Mouse (Mus musculus): ENCODE measurements around the gene Nbea. TPM values are rescaled to one million over a fixed set of nuclear protein-coding genes. Genes with fewer than 3 reads are reported as not detected.

Gene Nbea
- polyA plus RNA-seq, 1 experiment, result 1.8 TPM

DNA sequence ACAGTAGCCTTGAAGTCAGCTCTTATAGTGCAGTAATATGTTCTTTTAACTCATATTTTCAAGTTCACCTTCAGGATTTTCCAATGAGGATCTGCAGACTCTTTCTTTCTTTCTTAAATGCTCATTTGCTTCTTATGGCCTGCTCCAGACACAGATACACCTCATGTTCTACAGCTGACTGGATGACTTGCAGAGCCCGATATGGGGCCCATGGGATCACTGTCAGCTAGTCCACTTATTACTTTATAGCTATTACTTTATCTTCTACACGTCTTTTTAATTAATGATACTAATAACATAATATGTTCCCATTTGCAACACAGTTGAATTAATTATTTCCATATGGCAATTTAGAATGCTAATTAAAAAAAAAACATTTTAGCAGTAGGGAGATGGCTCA lies 256.2 kb downstream of the Nbea start:
- H3K36me3 ChIP-seq (ENCODE audit: control insufficient read depth, insufficient read depth, low read length), result no peaks in the 10 kb centered on the region
- no peak overlapping the region for H3K4me3 ChIP-seq (ENCODE audit: control insufficient read depth, insufficient read depth, low read length)
- no peak for TF ChIP-seq POLR2A (IDR thresholded peaks at IDR 0.05; ENCODE audit: control insufficient read depth, extremely low read depth, insufficient read depth, low read length, poor library complexity)
- no peak for TF ChIP-seq CTCF (IDR thresholded peaks at IDR 0.05; ENCODE audit: borderline replicate concordance, control insufficient read depth, extremely low read depth, insufficient read depth, low read length, poor library complexity)
- no peak for DNase-seq
- no peaks in the 10 kb centered on the region for H3K27me3 ChIP-seq (ENCODE audit: control insufficient read depth, insufficient read depth, low read length)
- 93% methylated on average over 2 of the region's 2 CpGs for WGBS
- no peak overlapping the region for H3K27ac ChIP-seq (ENCODE audit: control insufficient read depth, insufficient read depth, low read length)
- H3K4me1 ChIP-seq (replicated peaks; ENCODE audit: control insufficient read depth, insufficient read depth, low read length), result no peaks in the 10 kb centered on the region

- no peak for DNase-seq
- Histone ChIP-seq H3K4me3 (ENCODE audit: control insufficient read depth, insufficient read depth, low read length) (no peak overlapping the region), H3K4me1 (replicated peaks; ENCODE audit: control insufficient read depth, insufficient read depth, low read length) (no peaks in the 10 kb centered on the region), H3K36me3 (ENCODE audit: control insufficient read depth, insufficient read depth, low read length) (no peaks in the 10 kb centered on the region), H3K27ac (ENCODE audit: control insufficient read depth, insufficient read depth, low read length) (no peak overlapping the region), H3K27me3 (ENCODE audit: control insufficient read depth, insufficient read depth, low read length) (no peaks in the 10 kb centered on the region)
- 82% methylated on average over 1 of the region's 1 CpGs for WGBS
- no peak for TF ChIP-seq POLR2A (IDR thresholded peaks at IDR 0.05; ENCODE audit: control insufficient read depth, extremely low read depth, insufficient read depth, low read length, poor library complexity)
- no peak for TF ChIP-seq CTCF (IDR thresholded peaks at IDR 0.05; ENCODE audit: borderline replicate concordance, control insufficient read depth, extremely low read depth, insufficient read depth, low read length, poor library complexity)
Measured at GRCm38 (mm10) chr3:55909290-55909689, 274.2 kb downstream of the Nbea start.

DNA sequence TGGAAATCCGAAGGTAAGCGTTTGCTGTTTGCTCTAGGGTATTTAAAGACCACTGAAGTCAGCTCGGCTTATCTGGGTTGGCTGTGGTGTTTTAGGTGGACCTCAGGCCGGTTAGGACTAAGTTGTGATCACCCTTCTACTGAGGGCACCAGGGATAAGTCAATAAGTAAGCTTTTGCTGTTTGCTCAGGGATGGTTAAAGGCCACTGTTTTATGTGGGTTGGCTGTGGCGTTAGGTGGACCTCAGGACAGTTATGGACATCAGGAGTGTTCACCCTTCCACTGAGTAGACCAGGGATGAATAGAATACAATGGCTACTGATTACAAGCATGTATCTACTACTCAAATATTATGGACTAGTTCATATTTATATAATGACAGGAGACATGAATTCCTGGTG lies 292.9 kb downstream of the Nbea start:
- H3K36me3 ChIP-seq (ENCODE audit: control insufficient read depth, insufficient read depth, low read length), result no peaks in the 10 kb centered on the region
- 95% methylated on average over 5 of the region's 5 CpGs for WGBS
- no peaks in the 10 kb centered on the region for H3K4me1 ChIP-seq (replicated peaks; ENCODE audit: control insufficient read depth, insufficient read depth, low read length)
- no peak for DNase-seq
- H3K27me3 ChIP-seq (ENCODE audit: control insufficient read depth, insufficient read depth, low read length), result no peaks in the 10 kb centered on the region; the same call in 1 of the 2 replicates
- TF ChIP-seq POLR2A (IDR thresholded peaks at IDR 0.05; ENCODE audit: control insufficient read depth, extremely low read depth, insufficient read depth, low read length, poor library complexity) (no peak), CTCF (IDR thresholded peaks at IDR 0.05; ENCODE audit: borderline replicate concordance, control insufficient read depth, extremely low read depth, insufficient read depth, low read length, poor library complexity) (no peak)
- H3K27ac ChIP-seq (ENCODE audit: control insufficient read depth, insufficient read depth, low read length), result no peak overlapping the region
- no peak overlapping the region for H3K4me3 ChIP-seq (ENCODE audit: control insufficient read depth, insufficient read depth, low read length)

DNA sequence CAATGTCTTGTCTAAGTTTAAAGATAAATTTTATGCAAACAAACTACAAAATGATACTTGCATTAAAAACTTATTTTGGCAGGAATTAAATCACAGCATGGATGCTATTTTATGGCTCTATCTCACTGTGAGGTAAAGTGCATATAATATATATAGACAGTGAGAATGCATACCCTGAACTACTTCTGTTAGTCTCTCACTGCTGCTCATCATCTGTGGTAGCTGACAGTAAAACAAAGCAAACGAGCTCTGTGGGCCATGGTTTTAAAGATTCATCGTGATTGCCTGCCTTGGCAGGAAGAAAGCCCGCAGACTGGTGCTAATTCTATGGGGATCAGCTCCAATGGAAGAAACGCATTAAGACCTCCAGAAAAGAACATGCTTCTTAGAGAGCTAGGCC lies 294.3 kb downstream of the Nbea start:
- WGBS, result 88% methylated on average over 4 of the region's 4 CpGs
- Histone ChIP-seq H3K36me3 (ENCODE audit: control insufficient read depth, insufficient read depth, low read length) (no peaks in the 10 kb centered on the region), H3K27me3 (ENCODE audit: control insufficient read depth, insufficient read depth, low read length) (no peaks in the 10 kb centered on the region; the same call in 1 of the 2 replicates), H3K27ac (ENCODE audit: control insufficient read depth, insufficient read depth, low read length) (no peak overlapping the region), H3K4me1 (replicated peaks; ENCODE audit: control insufficient read depth, insufficient read depth, low read length) (no peaks in the 10 kb centered on the region), H3K4me3 (ENCODE audit: control insufficient read depth, insufficient read depth, low read length) (no peak overlapping the region)
- DNase-seq, result no peak
- TF ChIP-seq CTCF (IDR thresholded peaks at IDR 0.05; ENCODE audit: borderline replicate concordance, control insufficient read depth, extremely low read depth, insufficient read depth, low read length, poor library complexity) (no peak), POLR2A (IDR thresholded peaks at IDR 0.05; ENCODE audit: control insufficient read depth, extremely low read depth, insufficient read depth, low read length, poor library complexity) (no peak)

DNA sequence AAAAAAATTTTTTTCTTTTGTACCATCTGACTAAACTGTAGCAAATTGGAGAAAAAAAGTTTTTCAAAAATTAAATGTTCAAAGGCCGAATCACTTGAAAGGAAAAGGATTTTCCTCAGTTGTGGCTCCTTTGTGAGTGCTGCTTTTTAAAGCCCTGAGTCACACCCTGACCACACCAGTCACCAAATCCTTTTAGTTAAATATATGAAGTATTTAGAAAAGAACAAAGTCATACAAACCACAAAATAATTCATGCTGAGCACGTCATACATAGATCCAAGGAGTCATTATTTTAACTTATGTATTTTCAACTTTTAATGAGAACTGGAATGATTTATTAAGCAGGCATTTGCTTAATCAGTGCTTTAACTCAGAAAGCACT lies 295.7 kb downstream of the Nbea start:
- DNase-seq, result no peak
- H3K27me3 ChIP-seq (ENCODE audit: control insufficient read depth, insufficient read depth, low read length), result no peaks in the 10 kb centered on the region
- no peak overlapping the region for H3K4me3 ChIP-seq (ENCODE audit: control insufficient read depth, insufficient read depth, low read length)
- H3K4me1 ChIP-seq (replicated peaks; ENCODE audit: control insufficient read depth, insufficient read depth, low read length), result no peaks in the 10 kb centered on the region
- no peak overlapping the region for H3K27ac ChIP-seq (ENCODE audit: control insufficient read depth, insufficient read depth, low read length)
- 8% methylated on average over 2 of the region's 2 CpGs for WGBS
- TF ChIP-seq CTCF (IDR thresholded peaks at IDR 0.05; ENCODE audit: borderline replicate concordance, control insufficient read depth, extremely low read depth, insufficient read depth, low read length, poor library complexity) (no peak), POLR2A (IDR thresholded peaks at IDR 0.05; ENCODE audit: control insufficient read depth, extremely low read depth, insufficient read depth, low read length, poor library complexity) (no peak)
- H3K36me3 ChIP-seq (ENCODE audit: control insufficient read depth, insufficient read depth, low read length), result no peaks in the 10 kb centered on the region

DNA sequence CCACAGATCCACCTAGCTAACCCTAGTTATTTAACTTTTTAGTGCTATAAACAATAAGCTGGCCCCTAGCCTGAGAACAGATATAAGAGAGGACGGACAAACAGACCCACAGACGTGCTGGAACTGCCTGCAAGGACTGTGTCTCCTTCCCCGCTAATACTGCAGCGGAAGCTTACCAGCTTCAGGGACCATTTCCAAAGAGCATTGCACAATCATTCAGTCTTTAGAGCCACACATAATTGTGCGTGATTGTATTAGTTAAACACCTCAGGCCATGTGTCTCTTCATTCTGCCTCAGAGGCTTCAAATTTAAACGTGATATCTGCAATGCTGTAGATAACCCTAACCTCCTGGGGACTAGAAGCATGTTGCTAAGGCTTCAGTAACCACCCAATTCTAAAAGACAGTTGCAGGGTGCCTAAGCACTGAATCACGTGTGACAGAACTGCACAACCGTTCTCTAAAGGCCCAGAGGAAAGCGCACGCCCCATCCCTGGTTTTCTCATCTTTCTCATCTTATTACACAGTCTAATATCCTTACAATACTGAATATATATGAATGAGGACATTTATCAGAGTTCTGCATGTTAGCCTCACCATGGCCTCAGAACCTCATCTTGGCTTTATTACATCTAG lies 296.2 kb downstream of the Nbea start:
- WGBS, result 91% methylated on average over 10 of the region's 10 CpGs
- no peak for TF ChIP-seq POLR2A (IDR thresholded peaks at IDR 0.05; ENCODE audit: control insufficient read depth, extremely low read depth, insufficient read depth, low read length, poor library complexity)
- no peak for TF ChIP-seq CTCF (IDR thresholded peaks at IDR 0.05; ENCODE audit: borderline replicate concordance, control insufficient read depth, extremely low read depth, insufficient read depth, low read length, poor library complexity)
- Histone ChIP-seq H3K27me3 (ENCODE audit: control insufficient read depth, insufficient read depth, low read length) (no peaks in the 10 kb centered on the region), H3K36me3 (ENCODE audit: control insufficient read depth, insufficient read depth, low read length) (no peaks in the 10 kb centered on the region), H3K27ac (ENCODE audit: control insufficient read depth, insufficient read depth, low read length) (no peak overlapping the region), H3K4me3 (ENCODE audit: control insufficient read depth, insufficient read depth, low read length) (no peak overlapping the region), H3K4me1 (replicated peaks; ENCODE audit: control insufficient read depth, insufficient read depth, low read length) (no peaks in the 10 kb centered on the region)
- DNase-seq, result no peak
